Mouse (Mus musculus) stomach, postnatal 0 days (tissue): ENCODE data around the gene Onecut3.

Source experiments
- CTCF ChIP-seq: IDR thresholded peaks from 2 replicates; pipeline ENCODE4 v1.5.1; 2016; ENCODE audit warnings: antibody characterized with exemption, low read depth, mild to moderate bottlenecking, moderate library complexity
- EP300 ChIP-seq: optimal IDR thresholded peaks from 2 replicates; pipeline ENCODE3; 2016; ENCODE audit warnings: antibody characterized with exemption

- no peak for TF ChIP-seq CTCF
- TF ChIP-seq EP300 = no peak
Measured at GRCm38 (mm10) chr10:80504724-80505123, 10.1 kb downstream of the Onecut3 start.
